Mouse (Mus musculus): Measurements from ENCODE around the gene Grwd1. TPM values are rescaled to one million over a fixed set of nuclear protein-coding genes. Genes with fewer than 3 reads are reported as not detected.

The Grwd1 gene
- total RNA-seq, 2 experiments from 2014 or later: 21.2 to 21.9 TPM

- DNase-seq (ENCODE audit: low spot score in 2 of 2): no peak
Measured at GRCm38 (mm10) chr7:45800546-45801204, 30.1 kb downstream of the Grwd1 start.

DNA sequence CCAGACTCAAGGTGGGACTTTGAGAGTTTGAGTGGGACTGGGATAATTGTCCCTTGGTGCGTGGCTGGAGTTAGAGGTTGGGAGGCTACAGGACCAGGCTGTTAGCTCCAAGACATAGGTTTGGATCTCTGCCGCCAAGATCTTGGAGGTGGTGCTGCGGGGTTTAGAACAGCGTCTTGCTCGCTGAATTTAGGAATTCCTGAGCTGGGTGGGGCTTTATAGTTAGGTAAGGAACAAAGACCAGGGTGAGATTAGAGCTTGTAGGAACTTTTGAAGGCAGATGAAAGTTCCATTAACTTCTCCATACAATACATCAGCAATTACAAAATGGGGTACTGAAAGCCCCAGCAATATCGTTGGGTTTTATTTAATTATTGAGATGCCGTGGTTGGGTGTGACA, 30.7 kb downstream of the Grwd1 start:
- DNase-seq (ENCODE audit: low spot score in 2 of 2): no peak

DNA sequence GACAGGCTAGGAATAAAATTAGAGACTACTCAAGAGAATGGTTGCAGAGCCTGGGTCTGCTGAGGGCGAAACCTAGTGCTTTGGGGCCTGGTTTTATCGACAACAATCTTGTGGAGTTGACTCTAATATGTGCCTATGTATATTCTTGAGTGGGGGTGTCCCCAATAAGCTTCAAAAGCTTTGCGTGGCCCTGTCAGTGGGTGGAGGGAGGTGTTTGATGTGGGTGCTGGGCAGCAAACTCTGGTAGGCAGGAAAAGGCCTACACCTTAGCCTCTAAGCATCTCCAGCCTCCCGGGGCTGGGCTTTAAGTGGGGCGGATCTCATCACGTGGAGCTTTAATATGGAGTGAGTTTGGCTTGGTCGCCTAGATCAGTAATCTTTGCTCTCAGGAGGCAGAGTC, 31.8 kb downstream of the Grwd1 start:
- no peak for DNase-seq (ENCODE audit: low spot score in 2 of 2)

DNA sequence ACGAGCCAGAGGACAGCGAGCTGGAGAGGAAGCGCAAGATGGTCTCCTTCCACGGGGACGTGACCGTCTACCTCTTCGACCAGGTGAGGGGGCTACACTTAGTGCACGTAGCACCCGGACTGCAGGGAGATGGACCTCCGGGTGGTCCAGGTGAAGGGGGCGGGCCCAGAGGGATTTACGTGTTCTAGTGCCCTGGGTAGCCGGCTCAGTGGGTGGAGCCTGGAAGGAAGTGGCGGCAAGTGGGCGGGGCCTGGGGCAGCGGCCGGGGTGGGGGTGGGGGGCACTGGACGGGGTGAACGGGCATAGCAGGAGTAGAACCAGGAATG, 32.3 kb downstream of the Grwd1 start:
- DNase-seq (ENCODE audit: low spot score in 2 of 2): no peak

GRCm38 (mm10) chr7:45797661-45798510, 32.9 kb downstream of the Grwd1 start:
- no peak for DNase-seq (ENCODE audit: low spot score in 2 of 2)

- no peak for DNase-seq (ENCODE audit: low spot score in 2 of 2)
Measured at GRCm38 (mm10) chr7:45796950-45797349, 33.8 kb downstream of the Grwd1 start.

DNA sequence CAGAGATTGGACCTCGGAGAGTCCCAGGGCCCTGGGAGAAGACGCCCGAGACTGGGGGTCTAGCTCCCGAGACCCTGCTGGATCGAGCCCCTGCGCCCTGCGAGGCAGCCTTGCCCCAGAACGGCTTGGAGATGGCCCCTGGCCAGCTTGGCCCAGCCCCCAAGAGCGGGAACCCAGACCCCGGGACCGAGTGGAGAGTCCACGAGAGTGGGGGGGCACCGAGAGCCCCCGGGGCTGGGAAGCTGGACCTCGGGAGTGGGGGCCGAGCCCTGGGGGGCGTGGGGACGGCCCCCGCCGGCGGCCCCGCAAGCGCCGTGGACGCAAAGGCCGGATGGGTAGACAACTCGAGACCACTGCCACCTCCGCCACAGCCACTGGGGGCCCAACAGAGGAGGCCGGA, 35.8 kb downstream of the Grwd1 start:
- no peak for DNase-seq (ENCODE audit: low spot score in 2 of 2)

DNA sequence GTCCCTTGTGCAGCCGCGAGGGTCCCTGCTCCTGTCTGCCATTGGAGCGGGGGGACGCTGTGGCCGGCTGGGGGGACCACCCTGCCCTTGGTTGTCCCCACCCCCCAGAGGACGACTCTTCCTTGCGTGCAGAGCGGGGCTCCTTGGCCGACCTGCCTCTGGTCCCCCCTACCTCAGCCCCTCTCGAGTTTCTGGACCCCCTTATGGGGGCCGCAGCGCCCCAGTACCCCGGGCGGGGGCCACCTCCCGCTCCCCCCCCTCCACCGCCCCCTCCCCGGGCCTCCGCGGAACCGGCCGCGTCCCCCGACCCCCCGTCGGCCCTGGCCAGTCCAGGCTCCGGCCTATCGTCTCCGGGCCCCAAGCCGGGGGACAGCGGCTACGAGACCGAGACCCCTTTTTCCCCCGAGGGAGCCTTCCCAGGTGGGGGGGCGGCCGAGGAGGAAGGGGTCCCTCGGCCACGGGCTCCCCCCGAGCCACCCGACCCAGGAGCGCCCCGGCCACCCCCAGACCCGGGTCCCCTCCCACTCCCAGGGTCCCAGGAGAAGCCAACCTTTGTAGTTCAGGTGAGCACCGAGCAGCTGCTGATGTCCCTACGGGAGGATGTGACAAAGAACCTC, 36.7 kb downstream of the Grwd1 start:
- DNase-seq (ENCODE audit: low spot score in 2 of 2): no peak

DNA sequence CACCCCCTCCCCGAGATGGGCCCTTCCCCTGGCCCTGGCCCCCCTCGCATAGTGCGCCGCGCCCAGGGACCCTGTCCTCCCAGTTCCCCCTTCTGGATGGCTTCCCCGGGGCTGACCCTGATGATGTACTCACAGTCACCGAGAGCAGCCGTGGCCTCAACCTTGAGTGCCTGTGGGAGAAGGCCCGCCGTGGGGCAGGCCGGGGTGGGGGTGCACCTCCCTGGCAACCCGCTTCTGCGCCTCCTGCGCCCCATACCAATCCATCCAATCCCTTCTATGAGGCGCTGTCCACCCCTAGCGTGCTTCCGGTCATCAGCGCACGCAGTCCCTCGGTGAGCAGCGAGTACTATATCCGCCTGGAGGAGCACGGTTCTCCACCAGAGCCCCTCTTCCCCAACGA, 37.5 kb downstream of the Grwd1 start:
- DNase-seq (ENCODE audit: low spot score in 2 of 2): no peak

DNA sequence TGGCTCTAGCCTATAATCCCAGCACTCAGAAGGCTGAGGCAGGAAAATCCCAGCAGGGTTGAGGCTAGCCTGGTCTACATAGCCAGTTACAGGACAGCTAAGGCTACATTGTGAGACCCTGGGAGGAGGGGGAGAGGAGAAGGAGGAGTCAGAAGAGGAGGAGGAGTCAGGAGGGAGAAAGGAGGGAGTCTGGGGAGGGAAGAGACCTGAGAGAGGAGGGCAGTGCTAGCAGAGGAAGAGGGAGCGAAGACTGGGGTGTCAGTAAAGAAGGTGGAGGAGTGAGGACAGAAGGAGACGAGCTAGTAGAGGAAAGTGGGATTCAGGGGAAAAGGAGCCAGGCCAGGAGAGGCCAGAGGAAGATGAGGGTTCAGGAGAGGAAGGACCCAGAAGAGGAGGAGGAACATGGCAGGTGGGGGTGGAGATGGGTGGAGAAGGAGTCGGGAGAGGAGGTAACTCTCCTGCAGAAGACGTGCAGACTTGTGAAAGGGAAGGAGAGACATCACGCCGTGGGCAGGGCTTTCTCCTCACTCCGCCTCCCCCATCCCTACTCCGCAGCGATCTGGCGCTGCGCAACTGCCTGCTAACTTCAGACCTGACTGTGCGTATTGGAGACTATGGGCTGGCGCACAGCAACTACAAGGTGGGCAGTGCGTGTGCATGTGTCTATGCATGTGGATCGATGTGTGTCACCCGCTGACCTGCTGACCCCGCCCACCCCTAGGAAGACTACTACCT, 38.8 kb downstream of the Grwd1 start:
- no peak for DNase-seq (ENCODE audit: low spot score in 2 of 2)

GRCm38 (mm10) chr7:45790721-45791120, 40.0 kb downstream of the Grwd1 start:
- no peak for DNase-seq (ENCODE audit: low spot score in 2 of 2)

DNA sequence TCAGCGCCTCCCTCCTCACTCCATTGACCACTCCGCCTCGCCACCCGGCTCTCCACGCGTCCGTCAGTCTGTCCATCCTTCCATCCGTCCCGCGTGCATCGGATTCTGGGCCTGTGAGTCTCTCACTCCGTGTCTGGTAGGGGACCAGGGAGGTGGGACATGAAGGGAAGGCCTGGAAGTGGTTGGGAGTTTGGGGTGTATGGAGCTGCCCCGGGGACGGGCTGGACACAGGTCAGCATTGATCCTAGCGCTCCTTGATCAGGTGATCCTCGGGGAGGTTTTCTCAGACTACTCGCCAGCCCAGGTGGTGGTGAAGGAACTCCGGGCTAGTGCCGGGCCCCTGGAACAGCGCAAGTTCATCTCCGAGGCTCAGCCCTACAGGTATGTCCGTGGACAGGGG, 43.1 kb downstream of the Grwd1 start:
- DNase-seq (ENCODE audit: low spot score in 2 of 2): no peak

- DNase-seq (ENCODE audit: low spot score in 2 of 2): no peak
Measured at GRCm38 (mm10) chr7:45786661-45787413, 43.9 kb downstream of the Grwd1 start.

DNA sequence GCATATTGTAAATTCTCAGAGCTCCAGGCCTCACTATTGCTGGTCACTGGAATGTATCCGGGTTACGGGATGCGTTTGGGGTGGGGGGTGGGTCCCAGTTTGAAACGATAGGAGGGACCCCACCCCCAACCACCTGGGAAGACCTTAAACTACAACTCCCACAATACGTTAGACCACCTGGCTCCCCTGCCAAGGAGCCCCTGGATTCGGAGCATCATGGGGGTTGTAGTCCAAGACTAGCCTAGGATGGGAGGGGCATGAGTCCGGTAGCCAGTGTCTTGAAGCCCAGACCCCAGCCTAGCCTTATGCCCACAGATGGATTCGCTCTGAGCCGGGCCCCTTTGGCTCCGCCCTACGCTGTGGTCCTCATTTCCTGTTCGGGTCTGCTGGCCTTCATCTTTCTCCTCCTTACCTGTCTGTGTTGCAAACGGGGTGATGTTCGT, 44.6 kb downstream of the Grwd1 start:
- DNase-seq (ENCODE audit: low spot score in 2 of 2): no peak

GRCm38 (mm10) chr7:45785388-45786135, 45.2 kb downstream of the Grwd1 start:
- DNase-seq (ENCODE audit: low spot score in 2 of 2): no peak

DNA sequence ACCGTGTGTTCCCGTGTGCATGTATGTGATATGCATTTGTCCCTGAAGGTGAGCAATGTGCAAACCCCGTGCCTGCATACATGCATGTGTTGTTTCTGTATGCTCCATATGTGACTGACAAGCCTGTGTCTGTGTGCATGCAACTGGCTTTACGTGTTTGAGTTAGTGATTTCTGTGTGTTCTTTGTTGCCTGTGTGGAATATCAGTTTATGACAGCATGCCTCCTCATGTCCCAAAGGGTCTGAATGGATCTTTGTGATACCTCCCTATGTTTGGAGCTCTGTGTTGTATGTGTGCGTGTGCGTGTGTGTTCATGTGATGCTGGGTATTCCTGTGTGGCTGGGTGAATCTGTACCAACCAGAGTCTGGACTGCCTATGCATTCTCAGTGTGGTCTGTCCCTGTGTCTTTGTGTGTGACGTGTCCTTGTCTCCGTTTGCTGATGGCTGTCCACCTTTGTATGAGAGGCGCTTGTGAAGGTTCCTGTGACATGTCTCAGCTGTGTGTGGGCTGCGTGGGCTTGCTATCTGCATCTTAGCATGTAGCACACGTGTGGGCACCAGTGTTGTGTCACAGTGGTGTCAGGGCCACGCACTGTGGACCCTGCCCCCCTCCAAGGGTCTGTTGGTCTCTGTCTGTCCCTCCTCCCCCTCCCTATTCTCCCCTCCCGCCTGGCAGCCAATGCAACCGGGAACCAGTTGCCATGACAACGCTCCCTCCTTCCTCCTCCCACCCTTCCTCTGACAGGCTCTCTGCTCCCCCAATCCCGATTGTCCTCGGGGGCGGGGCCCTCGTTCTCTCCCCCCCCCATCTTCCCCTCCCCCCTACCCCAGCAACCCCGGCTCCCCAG, 46.0 kb downstream of the Grwd1 start, which contains the start of gene Sult2b1:
Sult2b1 (minus strand) TSS at position 146 of the 849 bp plus-strand sequence.
- DNase-seq (ENCODE audit: low spot score in 2 of 2): peak; percentile 90 to 97

- peak; percentile 80 for DNase-seq (ENCODE audit: low spot score in 2 of 2)
Measured at GRCm38 (mm10) chr7:45783511-45784091, 47.1 kb downstream of the Grwd1 start, which contains the start of gene Lmtk3. Lmtk3 (plus strand) TSS chr7:45783738.

- DNase-seq (ENCODE audit: low spot score in 2 of 2): no peak
Measured at GRCm38 (mm10) chr7:45782271-45782670, 48.5 kb downstream of the Grwd1 start.
